Mouse (Mus musculus) ovary, postnatal 14 days (tissue): Measurements from ENCODE around the gene Enthd1.

Experiments
- DNase-seq: peaks from one replicate; pipeline ENCODE4 v3.0.0; 2022; ENCODE audit warnings: low spot score

The Enthd1 gene

DNA sequence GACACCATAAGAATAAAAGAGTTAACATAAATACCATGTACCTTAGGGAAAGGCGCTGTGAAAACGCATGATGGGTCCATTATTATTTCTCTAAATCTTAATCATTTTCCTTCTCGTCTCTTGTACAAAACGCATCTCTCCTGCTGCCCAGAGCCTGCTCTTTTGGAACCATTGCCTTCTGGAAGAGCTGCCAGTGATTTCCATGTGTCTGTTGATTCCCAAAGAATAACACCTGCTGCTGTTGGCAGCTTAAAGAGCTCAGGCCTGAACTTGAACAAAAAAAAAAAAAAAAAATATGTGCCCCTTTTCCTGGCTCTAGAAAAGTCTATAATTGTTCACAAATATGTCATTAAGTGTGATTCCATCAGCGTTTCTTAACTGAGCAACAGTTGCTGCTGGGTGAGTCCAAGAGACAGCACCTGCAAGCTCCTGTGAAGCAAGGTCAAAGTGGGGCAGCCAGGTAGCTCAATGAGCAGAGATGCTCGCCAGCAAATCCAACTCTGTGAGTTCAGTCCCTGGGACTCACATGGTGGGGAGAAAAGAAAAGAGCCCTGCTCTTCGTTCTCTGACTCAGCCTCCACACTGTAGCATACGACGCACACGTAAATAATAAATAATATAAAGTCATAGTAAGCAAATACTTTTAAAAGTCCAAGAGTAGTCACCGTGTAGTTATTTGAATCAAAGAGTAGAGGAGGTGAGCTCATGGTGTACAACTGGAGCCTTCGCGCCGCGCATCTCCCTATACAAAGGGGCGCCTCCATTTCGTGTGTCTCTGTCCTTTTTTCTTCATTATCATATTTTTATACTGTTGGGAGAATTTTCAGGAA, 9.5 kb upstream of the Enthd1 start:
- DNase-seq: no peak

DNA sequence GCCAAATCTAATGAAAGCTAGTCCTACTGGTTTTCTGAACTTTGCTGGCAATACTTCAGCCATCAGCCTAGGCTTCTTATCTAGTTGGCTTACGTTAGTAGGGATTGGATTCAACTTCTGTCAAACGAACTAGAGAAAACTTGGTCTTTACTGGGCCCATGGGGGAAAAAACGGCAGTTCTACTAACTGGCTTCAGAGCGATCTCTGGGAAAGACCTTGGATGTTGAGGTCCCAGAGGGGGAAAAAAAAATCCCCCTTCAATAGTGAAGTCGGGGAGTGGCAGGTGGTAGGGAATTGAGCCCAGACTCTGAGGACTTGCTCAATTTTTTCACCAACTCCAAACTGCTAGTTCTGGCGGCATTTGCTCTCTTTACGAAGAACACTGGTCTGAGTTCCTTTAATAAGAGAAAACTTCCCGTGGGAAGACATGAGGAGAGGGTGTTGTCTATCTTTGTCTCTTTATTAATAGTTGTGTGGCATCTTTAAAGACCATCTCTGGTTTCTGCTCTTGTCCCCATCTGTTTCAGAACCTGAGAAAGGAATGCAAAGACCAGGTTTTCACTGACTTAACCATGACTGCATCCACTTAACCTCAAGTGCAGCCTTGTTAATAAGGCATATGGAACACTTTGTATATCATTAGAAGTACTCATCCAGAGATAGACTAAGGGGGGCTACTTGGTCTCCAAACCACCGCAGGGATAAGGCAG, 8.0 kb upstream of the Enthd1 start:
- no peak for DNase-seq

DNA sequence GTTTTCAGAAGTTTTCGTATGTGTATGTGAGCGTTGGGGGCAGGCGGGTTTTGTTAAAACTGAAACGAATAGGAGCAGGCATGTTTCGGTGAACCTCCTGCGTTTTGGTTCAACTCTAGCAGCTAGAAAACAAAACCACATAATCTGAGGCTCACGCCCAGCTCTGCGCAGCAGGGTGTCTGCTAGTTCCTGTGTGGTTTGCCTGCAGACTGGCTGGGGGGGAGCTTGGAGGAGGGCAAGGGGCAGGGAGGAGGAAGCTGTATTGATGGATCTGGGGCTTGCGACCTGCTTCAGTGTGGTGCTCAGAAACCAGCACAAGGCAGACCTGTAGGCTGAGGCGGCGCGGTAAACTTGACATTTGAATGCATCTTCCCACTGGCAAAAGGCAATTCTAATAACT, 7.3 kb upstream of the Enthd1 start, which contains the start of gene Grap2:
TSS of gene Grap2 (plus strand) at position 304 of the 400 bp plus-strand sequence.
- DNase-seq: no peak

DNA sequence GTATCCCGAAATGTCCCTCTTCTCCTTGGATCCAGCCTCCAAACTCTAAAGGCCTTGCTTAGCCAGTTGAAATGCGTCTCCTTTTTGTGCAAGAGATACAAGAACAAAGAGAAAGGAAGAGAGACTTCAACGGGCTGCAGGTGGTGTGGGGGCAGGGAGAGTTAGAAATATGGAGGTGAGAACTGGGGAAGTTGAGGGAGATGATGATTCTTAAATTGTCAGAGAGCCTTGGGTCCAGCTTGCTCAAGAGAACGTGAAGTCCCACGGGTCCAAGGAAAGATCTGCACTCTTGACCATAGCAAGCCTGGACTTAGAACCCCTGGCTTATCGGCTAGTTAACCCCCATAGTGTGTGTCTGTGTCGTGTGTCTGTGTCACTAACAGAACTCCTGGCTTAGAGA, 6.7 kb upstream of the Enthd1 start:
- no peak for DNase-seq

DNA sequence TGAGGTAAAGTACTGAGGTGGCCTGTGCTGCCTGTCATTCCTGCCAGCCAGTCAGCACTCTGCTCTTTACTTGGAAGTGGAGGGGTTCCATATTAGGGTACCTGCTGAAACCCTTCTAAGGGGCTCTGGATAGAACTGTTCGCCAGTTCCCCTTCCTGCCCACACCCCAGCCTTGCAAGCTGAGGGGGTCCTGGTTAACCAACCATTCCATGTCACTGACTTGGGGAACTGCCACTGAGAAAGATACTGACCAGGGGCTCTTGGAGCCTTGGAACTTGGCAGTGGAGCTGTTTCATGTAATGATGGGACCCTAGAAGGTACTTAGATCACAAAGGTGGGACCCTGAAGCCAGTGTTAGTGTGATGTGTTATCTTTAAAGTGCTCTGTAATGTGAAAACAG, 5.3 kb upstream of the Enthd1 start:
- DNase-seq: no peak

DNA sequence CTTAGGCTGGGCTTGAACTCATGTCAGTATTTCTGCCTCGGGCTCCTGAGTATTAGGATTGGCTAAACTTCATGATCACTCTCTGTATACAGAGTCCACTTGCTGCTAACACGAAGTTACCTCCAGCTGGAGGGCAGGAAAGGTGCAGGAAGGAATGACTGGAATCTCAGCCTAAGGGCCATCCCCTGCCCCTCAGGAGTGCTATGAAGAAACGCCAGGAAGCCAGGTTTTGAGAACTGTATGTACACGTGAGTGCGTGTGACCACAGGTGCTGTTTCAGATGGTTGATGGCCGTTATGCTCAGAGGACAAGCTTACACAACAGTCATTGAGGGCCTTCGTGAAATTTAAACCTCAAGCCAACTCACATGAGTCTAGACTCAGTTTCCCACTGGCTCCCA, 4.2 kb upstream of the Enthd1 start:
- DNase-seq: no peak

DNA sequence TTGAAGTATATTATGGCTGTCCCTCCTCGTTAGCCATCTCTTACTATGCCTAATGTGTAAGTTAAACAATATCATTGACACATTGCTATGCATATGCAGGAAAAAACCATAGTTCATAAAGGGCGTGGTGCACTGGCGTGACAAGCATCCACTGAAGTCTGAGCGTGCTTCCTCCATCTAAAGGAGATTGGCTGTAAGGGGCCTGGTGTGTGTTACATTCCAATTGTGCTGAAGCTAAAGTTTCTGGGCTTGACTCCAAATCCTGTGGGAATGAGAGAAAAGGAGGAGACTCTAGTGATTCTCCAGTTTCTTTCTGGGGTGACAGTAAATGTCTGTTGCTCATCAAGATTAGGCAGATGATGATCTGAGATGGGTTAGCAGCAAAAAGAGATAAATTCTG, 2.8 kb upstream of the Enthd1 start:
- DNase-seq: no peak

DNA sequence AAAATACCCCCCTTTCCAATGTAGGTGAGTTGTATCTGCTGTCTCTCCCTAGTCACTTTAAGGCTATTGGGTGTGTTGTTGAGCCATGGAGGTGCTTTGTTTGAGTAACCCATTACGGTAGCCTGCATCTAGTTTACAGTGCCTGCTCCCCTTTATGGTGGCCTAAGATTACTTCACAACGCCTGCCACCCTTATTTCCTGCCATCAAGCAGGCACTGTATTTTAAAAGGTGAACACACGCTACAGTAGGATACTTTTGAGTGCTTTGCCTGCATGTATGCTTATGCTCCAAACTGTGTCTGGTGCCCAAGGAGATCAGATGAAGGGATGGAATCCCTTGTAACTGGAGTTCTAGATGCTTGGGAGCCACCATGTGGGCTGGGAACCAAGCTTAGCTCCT, 2.2 kb upstream of the Enthd1 start:
- DNase-seq: no peak

DNA sequence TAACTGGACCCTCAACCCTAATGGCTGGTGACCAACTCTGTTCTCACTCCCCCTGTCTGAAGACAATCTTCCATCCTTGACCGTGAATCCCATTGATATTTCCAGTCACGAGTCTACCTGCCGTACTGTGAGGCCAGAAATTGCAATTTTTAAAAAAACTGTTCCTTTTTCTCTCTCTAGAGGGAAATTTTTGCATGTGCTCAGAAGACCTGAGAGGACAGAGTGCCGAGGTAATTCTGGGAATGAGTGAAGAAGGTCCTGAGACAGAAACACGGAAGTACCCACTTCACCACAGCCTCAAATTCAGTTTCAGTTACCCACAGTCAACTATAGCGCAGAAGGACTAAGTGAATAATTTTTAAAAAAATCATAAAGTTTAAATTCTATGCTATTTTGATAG, 1.7 kb upstream of the Enthd1 start:
- DNase-seq: no peak

DNA sequence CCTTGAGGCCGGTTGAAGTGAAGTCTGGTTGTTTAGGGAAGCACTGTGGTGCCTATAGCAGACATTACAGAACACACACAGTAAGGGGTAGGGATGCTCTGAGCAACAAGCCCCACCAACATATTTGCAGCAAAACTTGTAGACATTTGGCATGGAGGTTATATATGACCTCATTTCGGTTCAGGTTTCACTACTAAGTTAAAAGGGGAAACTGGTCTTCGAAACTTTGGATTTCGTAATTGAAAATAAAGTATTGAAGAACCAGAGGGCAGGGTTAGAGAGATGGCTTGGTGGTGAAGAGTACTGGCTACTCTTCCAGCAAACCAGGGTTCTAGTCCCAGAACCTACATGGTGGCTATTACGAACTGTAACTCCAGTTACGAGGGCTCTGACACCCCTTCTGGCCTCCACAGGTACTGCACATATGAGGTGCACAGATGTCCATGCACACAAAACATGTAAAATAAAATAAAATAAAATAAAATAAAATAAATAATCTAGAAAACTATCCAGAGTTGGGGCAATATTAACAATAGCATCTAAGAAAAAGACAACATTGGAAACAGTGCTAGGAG, 1.2 kb downstream of the Enthd1 start:
- no peak for DNase-seq

DNA sequence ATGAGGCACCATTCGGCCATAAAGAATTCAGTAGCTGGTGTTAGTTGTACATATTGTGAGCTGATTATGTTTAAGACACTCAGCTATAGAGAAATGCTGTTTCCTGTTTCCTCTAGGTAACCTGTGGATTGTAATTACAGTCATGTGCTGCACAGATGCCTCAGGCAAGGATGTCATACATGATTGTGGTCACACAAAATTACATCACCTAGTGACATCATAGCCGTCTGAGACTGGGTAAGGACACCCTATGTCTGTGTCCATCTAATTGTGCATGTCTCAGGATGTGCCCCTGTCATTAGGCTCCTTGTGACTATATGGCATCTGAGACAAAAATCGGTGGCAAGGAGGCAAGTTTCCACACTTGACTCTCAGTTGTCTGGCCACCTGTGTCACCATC, 2.5 kb downstream of the Enthd1 start:
- DNase-seq: no peak

DNA sequence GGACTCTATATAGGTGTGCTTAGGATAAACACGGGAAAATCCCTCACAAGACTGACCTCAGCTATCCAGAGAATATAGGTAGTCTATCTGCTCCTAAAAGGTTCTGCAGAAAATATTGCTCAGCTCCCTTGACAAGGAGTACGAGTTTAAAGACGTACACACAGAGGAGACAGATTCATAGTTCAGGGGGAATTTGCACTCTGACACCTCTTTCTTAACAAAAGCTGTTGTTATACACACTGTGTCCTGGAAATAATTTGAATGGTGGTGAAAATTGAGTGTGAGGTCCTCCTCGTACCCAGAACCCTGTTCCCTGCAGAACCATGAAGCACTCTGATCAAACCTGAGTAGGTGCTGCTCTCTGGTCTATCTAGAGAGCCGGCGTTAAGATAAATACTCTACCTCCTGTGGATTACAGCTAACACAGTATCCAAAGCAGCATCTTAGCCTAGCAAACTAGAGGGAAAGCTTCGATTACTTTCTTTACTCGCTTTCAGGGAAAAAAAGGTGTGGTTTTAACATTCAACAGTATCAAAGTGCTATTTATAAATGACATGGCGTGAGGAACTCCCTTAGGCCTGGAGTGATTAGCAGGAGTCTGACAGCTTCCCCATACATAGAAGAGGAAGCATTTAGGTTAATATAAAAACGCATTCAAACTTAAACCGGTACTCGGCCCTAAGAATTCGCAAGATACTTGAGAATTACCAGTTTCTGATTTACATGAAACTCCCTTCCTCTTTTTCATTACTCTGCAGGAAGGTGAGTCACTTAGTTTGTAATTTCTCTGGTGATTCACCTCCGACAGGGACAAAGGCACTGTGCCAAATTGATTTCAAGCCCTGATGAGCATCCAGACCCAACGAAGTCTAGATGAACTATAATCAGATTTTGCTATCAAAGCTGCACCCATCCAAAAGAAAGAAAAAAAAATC, 4.0 kb downstream of the Enthd1 start:
- no peak for DNase-seq

DNA sequence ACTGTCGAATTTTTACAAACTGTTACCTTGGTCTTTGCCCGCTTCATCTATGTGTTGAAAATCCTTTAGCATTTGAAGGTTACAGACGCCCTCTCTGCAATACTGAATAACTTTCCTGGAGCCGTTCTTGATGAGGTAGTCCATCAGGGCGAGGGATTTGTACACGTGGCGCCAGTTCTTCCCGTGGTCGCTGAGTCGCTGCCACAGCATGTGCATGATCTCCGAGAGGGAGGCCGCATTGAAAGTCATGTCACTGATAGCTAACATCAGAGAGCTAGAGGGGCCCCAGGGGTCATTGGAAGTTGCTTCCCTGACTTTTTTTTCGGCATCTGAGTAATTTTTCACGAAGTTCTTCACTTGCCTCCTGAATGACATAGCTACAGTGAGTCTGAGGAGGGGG, 5.0 kb downstream of the Enthd1 start:
- no peak for DNase-seq

DNA sequence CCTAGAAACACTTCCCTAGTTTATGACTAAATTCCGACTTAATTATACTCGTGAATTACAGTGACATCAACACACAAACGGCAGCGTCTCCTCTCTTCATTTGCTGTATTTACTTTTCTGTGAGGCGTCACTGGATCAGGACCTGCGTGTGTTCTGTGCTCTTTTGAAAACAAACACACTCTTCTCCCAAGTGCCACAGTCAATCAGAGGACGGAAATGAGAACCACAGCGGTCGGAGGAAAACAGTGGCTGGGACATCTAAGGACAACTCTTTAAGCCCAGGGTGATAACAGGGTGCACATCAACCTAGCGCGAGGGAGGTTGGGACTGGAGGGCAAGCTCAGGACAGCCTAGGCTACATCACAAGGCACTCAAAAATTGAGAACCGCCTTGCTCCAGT, 5.4 kb downstream of the Enthd1 start:
- DNase-seq: no peak

DNA sequence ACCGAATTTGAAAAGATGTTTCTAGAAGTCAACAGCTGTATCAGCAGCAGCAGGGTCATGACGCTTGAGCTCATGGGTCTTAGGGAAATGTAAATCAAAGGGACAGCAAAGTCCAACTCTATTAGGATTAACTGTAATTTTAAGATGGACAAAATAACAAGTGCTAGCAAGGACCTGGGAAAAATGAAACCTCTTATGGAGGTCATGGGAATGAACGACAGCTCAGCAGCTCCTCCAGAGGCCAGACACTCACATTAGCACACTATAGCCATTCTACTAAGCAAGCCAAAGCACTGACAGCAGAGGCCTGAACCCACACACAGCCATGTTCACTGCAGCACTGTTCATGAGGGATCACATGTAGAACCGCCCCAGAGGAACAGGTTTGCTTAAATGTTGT, 7.2 kb downstream of the Enthd1 start:
- no peak for DNase-seq

DNA sequence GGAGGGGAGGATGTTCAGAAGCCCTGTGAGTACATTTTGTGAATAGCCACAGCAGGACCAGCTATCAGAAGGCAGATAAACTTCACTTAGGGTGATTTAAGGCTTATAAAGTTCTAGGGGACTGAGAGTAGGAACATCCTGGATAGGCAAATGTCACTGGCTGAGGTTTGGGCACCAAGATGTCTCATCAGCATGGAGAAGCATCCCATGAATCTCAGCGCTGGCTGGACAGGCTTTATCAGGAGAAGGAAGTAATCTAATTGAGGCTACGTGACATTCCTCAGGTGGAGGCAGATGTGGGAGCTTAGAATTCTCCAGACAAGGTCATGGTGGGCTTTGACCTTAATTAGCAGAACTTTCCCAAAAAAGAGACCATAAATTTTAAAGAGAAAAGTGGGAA, 8.9 kb downstream of the Enthd1 start:
- DNase-seq: no peak

DNA sequence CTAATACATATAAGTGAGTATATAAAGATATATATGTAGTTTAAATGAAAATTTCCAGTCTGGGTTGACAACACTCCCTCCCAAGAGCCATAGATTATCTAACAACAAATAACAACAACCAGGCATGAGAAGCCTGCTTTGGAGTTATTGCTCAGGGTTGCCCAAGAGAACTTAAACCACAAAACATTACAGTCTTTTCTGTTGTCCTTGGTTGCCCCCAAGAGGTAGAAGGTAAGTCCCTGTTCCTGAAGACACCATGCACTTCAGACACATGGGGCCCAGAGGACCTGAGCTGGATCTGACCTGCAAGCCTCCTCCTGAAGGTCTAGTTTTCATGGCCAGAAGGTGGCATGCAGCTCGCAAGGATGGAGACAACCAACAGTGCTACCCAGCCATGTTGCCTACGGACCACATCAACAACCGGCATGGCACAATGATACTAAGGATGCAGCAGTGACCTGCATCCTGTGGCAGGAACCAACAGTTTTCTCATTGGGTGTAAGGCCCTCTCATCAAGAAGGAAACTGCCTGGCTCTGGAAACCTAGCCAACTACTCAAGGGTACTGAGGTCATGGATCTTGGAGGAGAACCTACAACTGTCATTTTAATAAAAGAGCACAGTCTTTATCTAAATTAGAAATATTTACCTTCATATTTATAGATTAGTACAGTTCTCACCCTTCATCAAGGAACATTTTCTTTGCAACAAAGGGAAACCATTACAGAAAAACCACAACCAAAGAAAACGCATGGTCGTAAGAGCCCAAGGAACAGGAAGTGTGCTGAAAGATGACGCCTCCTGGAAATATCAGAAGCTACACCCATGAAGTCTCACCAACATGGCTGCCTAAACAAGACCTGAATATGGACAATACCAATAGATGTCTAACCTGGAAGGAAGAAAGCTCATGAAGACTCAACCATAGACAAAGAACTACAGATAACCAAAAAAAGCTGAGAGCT, 9.8 kb downstream of the Enthd1 start:
- DNase-seq: no peak

DNA sequence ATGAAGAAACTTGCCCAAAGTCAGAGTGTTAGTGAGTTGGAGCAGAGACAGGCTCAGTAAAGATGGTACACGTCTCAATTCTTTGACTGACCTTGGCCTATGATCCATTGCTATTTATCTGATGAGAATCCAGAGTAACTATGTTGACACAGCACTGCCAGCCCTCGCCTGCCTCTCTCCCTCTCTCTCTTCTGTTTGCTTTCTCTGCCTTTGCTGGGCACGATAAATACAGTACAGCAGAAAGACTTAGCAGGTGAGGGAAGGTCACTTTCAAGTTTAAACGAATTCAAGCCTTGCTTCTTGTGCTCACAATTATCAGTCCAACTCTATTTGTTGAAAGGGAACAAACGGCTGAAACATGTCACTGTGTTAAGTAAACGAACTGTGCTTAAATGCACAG, 19.5 kb downstream of the Enthd1 start:
- no peak for DNase-seq

DNA sequence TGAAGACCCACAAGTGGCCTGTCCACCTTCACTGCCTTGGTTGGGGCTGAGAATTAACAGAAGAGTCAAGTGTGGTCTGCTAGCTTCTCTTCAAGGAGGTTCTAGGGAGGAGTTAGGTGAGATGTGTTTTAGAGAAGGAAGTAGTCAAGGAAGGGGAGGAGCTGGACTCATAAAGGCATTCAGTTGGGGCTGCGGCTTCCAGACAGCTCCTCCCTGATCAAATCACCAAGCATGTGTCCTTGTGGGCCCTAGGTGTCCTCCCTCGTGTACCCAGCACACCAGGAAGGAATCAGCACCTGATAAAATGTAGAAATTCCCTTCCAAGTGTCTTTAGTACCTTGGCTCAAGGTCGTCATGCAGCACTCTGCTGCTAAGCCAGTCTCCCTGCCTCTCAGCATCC, 20.8 kb downstream of the Enthd1 start:
- no peak for DNase-seq

DNA sequence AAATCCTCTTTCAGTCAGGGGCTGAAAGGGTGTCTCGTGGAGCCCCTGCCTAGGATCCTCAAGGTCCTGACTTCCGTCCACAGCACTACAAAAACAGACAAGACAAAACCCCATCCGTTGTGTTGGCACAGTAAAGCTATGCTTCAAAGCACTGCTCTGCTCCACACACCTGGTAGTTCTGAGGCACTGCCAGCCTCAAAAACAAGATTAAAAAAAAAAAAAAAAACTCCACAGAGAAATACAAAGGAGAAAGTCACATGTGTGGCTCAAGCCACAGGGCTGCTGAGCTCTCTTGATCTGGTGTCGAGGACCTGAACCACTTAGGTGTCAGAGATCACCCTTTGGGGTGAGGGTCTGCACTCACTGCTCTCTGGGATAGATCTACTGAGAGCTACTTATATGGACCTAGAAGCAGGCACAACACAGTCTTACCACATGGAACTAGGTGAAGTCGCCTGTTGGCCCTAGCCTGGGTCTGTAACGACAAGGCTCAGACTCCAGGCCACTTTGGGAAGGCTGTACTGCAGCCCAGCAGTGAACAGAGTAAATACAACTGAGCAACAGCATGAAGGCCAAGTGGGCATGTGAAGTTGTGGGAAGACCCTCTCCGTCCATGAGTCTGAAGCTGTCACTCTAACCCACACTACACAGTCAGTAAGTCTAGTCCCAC, 26.1 kb downstream of the Enthd1 start:
- no peak for DNase-seq
